Mouse (Mus musculus) fibroblast of lung, adult 2 months (primary cell): ENCODE results near the gene Ins2.

Source experiments
- DNase-seq: peaks from one replicate; pipeline ENCODE4 v3.0.0-alpha.2; 2011; ENCODE audit warnings: low read depth

Ins2 gene

GRCm38 (mm10) chr7:142743281-142743680, at the start of gene Ins2:
TSS of gene Ins2 (minus strand) at chr7:142743381.
- DNase-seq = no peak

GRCm38 (mm10) chr7:142792650-142793275, 49.6 kb upstream of the Ins2 start:
- DNase-seq = no peak

GRCm38 (mm10) chr7:142789667-142790066, 46.5 kb upstream of the Ins2 start:
- DNase-seq = no peak

GRCm38 (mm10) chr7:142737772-142738171, 5.4 kb downstream of the Ins2 start:
- DNase-seq = peak; percentile 10

- peak; percentile 8 for DNase-seq
Measured at GRCm38 (mm10) chr7:142736943-142737490, 6.2 kb downstream of the Ins2 start.

GRCm38 (mm10) chr7:142725973-142726372, 17.2 kb downstream of the Ins2 start:
- no peak for DNase-seq

GRCm38 (mm10) chr7:142720725-142721124, 22.5 kb downstream of the Ins2 start:
- no peak for DNase-seq

- peak; percentile 15 for DNase-seq
Measured at GRCm38 (mm10) chr7:142714783-142715498, 28.2 kb downstream of the Ins2 start.

GRCm38 (mm10) chr7:142706873-142707272, 36.3 kb downstream of the Ins2 start:
- no peak for DNase-seq

GRCm38 (mm10) chr7:142699334-142699860, 43.8 kb downstream of the Ins2 start:
- no peak for DNase-seq

GRCm38 (mm10) chr7:142678611-142679010, 64.6 kb downstream of the Ins2 start:
- DNase-seq = no peak

GRCm38 (mm10) chr7:142675644-142676043, 67.5 kb downstream of the Ins2 start:
- DNase-seq = peak; percentile 52

- DNase-seq = no peak
Measured at GRCm38 (mm10) chr7:142675141-142675540, 68.0 kb downstream of the Ins2 start.

- DNase-seq = peak; percentile 35
Measured at GRCm38 (mm10) chr7:142672120-142672519, 71.1 kb downstream of the Ins2 start.

- no peak for DNase-seq
Measured at GRCm38 (mm10) chr7:142671067-142671466, 72.1 kb downstream of the Ins2 start.

GRCm38 (mm10) chr7:142669751-142670625, 73.2 kb downstream of the Ins2 start, which contains the start of gene Gm49394:
TSS of gene Gm49394 (minus strand) at chr7:142669942.
- no peak for DNase-seq

GRCm38 (mm10) chr7:142668328-142668727, 74.9 kb downstream of the Ins2 start:
- DNase-seq = no peak

GRCm38 (mm10) chr7:142667521-142667920, 75.7 kb downstream of the Ins2 start:
- no peak for DNase-seq

GRCm38 (mm10) chr7:142666659-142667058, 76.5 kb downstream of the Ins2 start, which contains the start of gene Igf2:
TSS of gene Igf2 (minus strand) at chr7:142666816.
- DNase-seq = no peak

- no peak for DNase-seq
Measured at GRCm38 (mm10) chr7:142666109-142666508, 77.1 kb downstream of the Ins2 start.

- DNase-seq = no peak
Measured at GRCm38 (mm10) chr7:142665364-142665763, 77.8 kb downstream of the Ins2 start.

- no peak for DNase-seq
Measured at GRCm38 (mm10) chr7:142664465-142665029, 78.6 kb downstream of the Ins2 start.
